Mouse (Mus musculus): ENCODE data around the gene Dock2. TPM values are rescaled to one million over a fixed set of nuclear protein-coding genes. Genes with fewer than 3 reads are reported as not detected.

Gene Dock2
- total and polyA plus RNA-seq, 2 experiments from 2014 or later, result 1.0 to 1.4 TPM

- no peak for ATAC-seq
- no peak for TF ChIP-seq CTCF (IDR thresholded peaks at IDR 0.05; ENCODE audit: low read depth)
- no peak overlapping the region for H3K4me3 ChIP-seq (ENCODE audit: low read length)
These were observed 474.3 kb downstream of the Dock2 start for GRCm38 (mm10) chr11:34309360-34309759.

DNA sequence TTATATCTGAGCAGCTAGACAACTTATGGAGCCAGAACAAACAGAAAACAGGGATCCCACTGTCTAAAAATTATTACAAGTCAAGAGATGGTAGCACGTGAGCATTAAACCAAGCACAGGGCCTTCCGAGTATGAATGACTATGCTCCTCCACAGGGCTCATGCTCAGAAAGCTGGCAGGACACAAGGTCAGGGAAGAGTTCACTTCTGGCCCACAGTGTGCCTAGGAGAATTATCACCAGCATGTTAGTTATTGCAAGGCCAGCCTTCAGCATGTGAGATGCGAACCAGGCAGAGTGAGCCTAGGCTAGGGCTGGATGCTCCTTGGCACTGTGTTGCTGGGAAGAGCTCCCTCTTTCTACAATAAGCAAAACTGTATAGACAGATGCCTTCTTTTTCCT is 475.0 kb downstream of the Dock2 start:
- H3K4me2 ChIP-seq (ENCODE audit: low read depth, low read length), result no peak overlapping the region
- ATAC-seq, result no peak
- H3K4me3 ChIP-seq (ENCODE audit: low read length), result no peak overlapping the region
- no peak overlapping the region for H3K9ac ChIP-seq (replicated peaks; ENCODE audit: low read length)
- H3K27me3 ChIP-seq (ENCODE audit: insufficient read depth, low read length), result no peaks in the 10 kb centered on the region
- DNase-seq (ENCODE audit: low spot score), result no peak
- WGBS, result 92% methylated on average over 3 of the region's 3 CpGs
- H3K4me1 ChIP-seq (ENCODE audit: insufficient read depth, low read length), result no peaks in the 10 kb centered on the region
- no peaks in the 10 kb centered on the region for H3K9me3 ChIP-seq (ENCODE audit: low read length)
- no peaks in the 10 kb centered on the region for H3K36me3 ChIP-seq (ENCODE audit: insufficient read depth, low read length)
- no peak overlapping the region for H3K27ac ChIP-seq
- TF ChIP-seq CTCF (IDR thresholded peaks at IDR 0.05; ENCODE audit: low read depth), result no peak

More at GRCm38 (mm10) chr11:34309360-34309759, 474.3 kb downstream of the Dock2 start:
- H3K4me1 ChIP-seq (ENCODE audit: insufficient read depth, low read length), result no peaks in the 10 kb centered on the region
- no peaks in the 10 kb centered on the region for H3K27me3 ChIP-seq (ENCODE audit: insufficient read depth, low read length)
- no peak overlapping the region for H3K9ac ChIP-seq (replicated peaks; ENCODE audit: low read length)
- H3K36me3 ChIP-seq (ENCODE audit: insufficient read depth, low read length), result no peaks in the 10 kb centered on the region
- no peak overlapping the region for H3K4me2 ChIP-seq (ENCODE audit: low read depth, low read length)
- no peaks in the 10 kb centered on the region for H3K9me3 ChIP-seq (ENCODE audit: low read length)
- no peak overlapping the region for H3K27ac ChIP-seq
- DNase-seq (ENCODE audit: low spot score), result no peak
- WGBS, result 81% methylated on average over 2 of the region's 2 CpGs

DNA sequence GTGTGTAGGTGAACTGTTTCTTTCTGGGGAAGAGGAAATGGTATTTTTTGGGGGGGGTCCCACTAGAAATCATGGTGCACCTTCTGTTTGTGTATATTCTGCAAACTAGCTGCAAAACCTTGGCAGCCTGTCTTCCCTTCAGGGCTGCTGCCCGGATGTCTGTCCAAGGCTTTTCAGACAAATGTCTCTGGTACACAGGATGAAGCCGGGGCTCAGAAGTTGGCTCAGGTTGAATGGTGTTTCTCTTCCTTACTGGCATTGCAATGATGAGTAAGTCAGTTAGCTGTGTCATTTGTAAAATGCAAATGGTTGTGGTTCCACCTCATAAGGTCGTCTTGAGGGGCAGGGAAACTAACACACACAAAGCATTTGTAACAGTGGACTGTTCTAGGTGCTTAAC is 477.5 kb downstream of the Dock2 start:
- H3K4me3 ChIP-seq (ENCODE audit: low read length), result no peak overlapping the region
- no peak for ATAC-seq
- H3K9ac ChIP-seq (replicated peaks; ENCODE audit: low read length), result no peak overlapping the region
- H3K27ac ChIP-seq, result no peak overlapping the region
- no peaks in the 10 kb centered on the region for H3K4me1 ChIP-seq (ENCODE audit: insufficient read depth, low read length)
- H3K36me3 ChIP-seq (ENCODE audit: insufficient read depth, low read length), result no peaks in the 10 kb centered on the region
- no peak for DNase-seq (ENCODE audit: low spot score)
- H3K4me2 ChIP-seq (ENCODE audit: low read depth, low read length), result no peak overlapping the region
- no peak for TF ChIP-seq CTCF (IDR thresholded peaks at IDR 0.05; ENCODE audit: low read depth)
- 60% methylated on average over 3 of the region's 3 CpGs for WGBS
- H3K9me3 ChIP-seq (ENCODE audit: low read length), result no peaks in the 10 kb centered on the region
- H3K27me3 ChIP-seq (ENCODE audit: insufficient read depth, low read length), result no peaks in the 10 kb centered on the region

DNA sequence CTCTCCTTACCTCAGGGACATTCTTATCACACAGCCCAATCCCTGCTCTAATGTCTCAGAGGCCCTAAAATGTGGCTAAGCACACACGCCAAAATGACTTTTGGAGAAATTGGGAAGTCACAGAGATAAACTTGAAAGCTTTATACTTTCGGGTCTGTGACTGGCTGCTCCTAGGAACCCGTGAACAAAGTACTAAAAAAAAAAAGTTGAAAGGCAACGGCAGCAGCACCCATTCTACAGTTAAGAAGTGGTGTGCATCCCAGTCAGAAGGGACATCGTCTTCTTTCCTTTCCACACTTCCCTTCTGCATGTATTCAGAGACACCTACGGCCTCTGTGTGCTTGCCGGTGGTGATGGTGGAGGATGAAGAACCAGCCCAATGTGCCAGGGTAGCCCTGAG is 483.6 kb downstream of the Dock2 start:
- Histone ChIP-seq H3K4me2 (ENCODE audit: low read depth, low read length) (no peak overlapping the region), H3K4me3 (ENCODE audit: low read length) (no peak overlapping the region), H3K4me1 (ENCODE audit: insufficient read depth, low read length) (no peaks in the 10 kb centered on the region), H3K9me3 (ENCODE audit: low read length) (no peaks in the 10 kb centered on the region), H3K36me3 (ENCODE audit: insufficient read depth, low read length) (no peaks in the 10 kb centered on the region), H3K27me3 (ENCODE audit: insufficient read depth, low read length) (no peaks in the 10 kb centered on the region), H3K9ac (replicated peaks; ENCODE audit: low read length) (no peak overlapping the region), H3K27ac (no peak overlapping the region)
- DNase-seq (ENCODE audit: low spot score) (no peak), ATAC-seq (no peak)
- no peak for TF ChIP-seq CTCF (IDR thresholded peaks at IDR 0.05; ENCODE audit: low read depth)
- WGBS, result 93% methylated on average over 7 of the region's 7 CpGs

DNA sequence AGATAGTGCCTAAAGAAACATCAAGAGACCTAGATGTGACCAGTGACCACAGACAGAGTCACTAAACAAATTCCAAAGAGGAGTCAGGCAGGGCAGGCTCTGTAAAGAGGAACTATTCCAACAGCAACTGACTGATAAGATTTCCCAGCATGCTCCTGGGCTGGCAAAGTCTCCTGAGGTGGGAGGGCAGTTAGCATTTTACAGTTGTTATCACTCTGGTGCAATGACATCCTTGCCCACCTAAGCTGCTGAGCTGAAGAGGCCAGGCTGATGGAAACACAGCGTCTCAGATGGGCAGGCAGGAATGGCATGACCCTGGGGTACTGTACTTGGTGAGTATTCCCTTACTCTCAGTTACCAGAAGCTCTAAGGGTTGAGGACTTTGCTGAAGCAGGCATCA is 484.1 kb downstream of the Dock2 start:
- DNase-seq (ENCODE audit: low spot score) (no peak), ATAC-seq (no peak)
- no peak overlapping the region for H3K27ac ChIP-seq
- no peaks in the 10 kb centered on the region for H3K4me1 ChIP-seq (ENCODE audit: insufficient read depth, low read length)
- 94% methylated on average over 1 of the region's 1 CpGs for WGBS
- H3K36me3 ChIP-seq (ENCODE audit: insufficient read depth, low read length), result no peaks in the 10 kb centered on the region
- TF ChIP-seq CTCF (IDR thresholded peaks at IDR 0.05; ENCODE audit: low read depth), result no peak
- H3K9ac ChIP-seq (replicated peaks; ENCODE audit: low read length), result no peak overlapping the region
- H3K4me2 ChIP-seq (ENCODE audit: low read depth, low read length), result no peak overlapping the region
- no peak overlapping the region for H3K4me3 ChIP-seq (ENCODE audit: low read length)
- H3K9me3 ChIP-seq (ENCODE audit: low read length), result no peaks in the 10 kb centered on the region
- no peaks in the 10 kb centered on the region for H3K27me3 ChIP-seq (ENCODE audit: insufficient read depth, low read length)

- DNase-seq (ENCODE audit: low spot score), result no peak
- Histone ChIP-seq H3K4me1 (ENCODE audit: insufficient read depth, low read length) (no peaks in the 10 kb centered on the region), H3K4me3 (ENCODE audit: low read length) (no peak overlapping the region), H3K4me2 (ENCODE audit: low read depth, low read length) (no peak overlapping the region), H3K27ac (no peak overlapping the region), H3K36me3 (ENCODE audit: insufficient read depth, low read length) (no peaks in the 10 kb centered on the region), H3K27me3 (ENCODE audit: insufficient read depth, low read length) (no peaks in the 10 kb centered on the region), H3K9me3 (ENCODE audit: low read length) (no peaks in the 10 kb centered on the region), H3K9ac (replicated peaks; ENCODE audit: low read length) (no peak overlapping the region)
- no peak for TF ChIP-seq CTCF (IDR thresholded peaks at IDR 0.05; ENCODE audit: low read depth)
- 0 out of 2 replicates have a peak, but pooled peaks have one; percentile 55 for ATAC-seq
- 52% methylated on average over 5 of the region's 5 CpGs for WGBS
These were observed 485.9 kb downstream of the Dock2 start for GRCm38 (mm10) chr11:34297698-34298378.

- no peak for TF ChIP-seq CTCF (IDR thresholded peaks at IDR 0.05; ENCODE audit: low read depth)
- Histone ChIP-seq H3K4me2 (ENCODE audit: low read depth, low read length) (no peak overlapping the region), H3K9me3 (ENCODE audit: low read length) (no peaks in the 10 kb centered on the region), H3K27me3 (ENCODE audit: insufficient read depth, low read length) (no peaks in the 10 kb centered on the region), H3K4me1 (ENCODE audit: insufficient read depth, low read length) (no peaks in the 10 kb centered on the region), H3K27ac (no peak overlapping the region), H3K9ac (replicated peaks; ENCODE audit: low read length) (no peak overlapping the region), H3K4me3 (ENCODE audit: low read length) (no peak overlapping the region), H3K36me3 (ENCODE audit: insufficient read depth, low read length) (no peaks in the 10 kb centered on the region)
- ATAC-seq (no peak), DNase-seq (ENCODE audit: low spot score) (no peak)
- 60% methylated on average over 3 of the region's 3 CpGs for WGBS
These were observed 492.4 kb downstream of the Dock2 start for GRCm38 (mm10) chr11:34291304-34291703.

All from hindbrain, postnatal 0 days (tissue).